Mouse (Mus musculus): Measurements from ENCODE around the gene Slamf8. TPM values are rescaled to one million over a fixed set of nuclear protein-coding genes. Genes with fewer than 3 reads are reported as not detected.

Slamf8 gene
- polyA plus RNA-seq, 1 experiment from 2014 or later, result not detected

- H3K36me3 ChIP-seq (ENCODE audit: control insufficient read depth, insufficient read depth, low read length), result no peaks in the 10 kb centered on the region
- H3K4me1 ChIP-seq (replicated peaks; ENCODE audit: control insufficient read depth, insufficient read depth, low read length), result peaks cover 6% of the 10 kb centered on the region; the same call in 1 of the 2 replicates
- no peak overlapping the region for H3K4me2 ChIP-seq (ENCODE audit: low read depth, low read length)
- H3K27me3 ChIP-seq (ENCODE audit: control insufficient read depth, insufficient read depth, low read depth, low read length), result peaks cover 2% of the 10 kb centered on the region; the same call in 1 of the 2 replicates
- 29% methylated on average over 1 of the region's 1 CpGs for WGBS
- no peak overlapping the region for H3K9ac ChIP-seq (ENCODE audit: low read length)
- no peaks in the 10 kb centered on the region for H3K9me3 ChIP-seq (ENCODE audit: control insufficient read depth, low read length)
- H3K4me3 ChIP-seq (ENCODE audit: low read length), result no peak overlapping the region
- no peak overlapping the region for H3K27ac ChIP-seq (ENCODE audit: low read length)
- 0 out of 2 replicates have a peak, but pooled peaks have one; percentile 12 for ATAC-seq (ENCODE audit: low read depth)
Measured at GRCm38 (mm10) chr1:172612745-172613144, 22.4 kb upstream of the Slamf8 start.

- no peak overlapping the region for H3K4me3 ChIP-seq (ENCODE audit: low read length)
- ATAC-seq (ENCODE audit: low read depth), result no peak
Measured at GRCm38 (mm10) chr1:172611304-172611703, 20.9 kb upstream of the Slamf8 start.

GRCm38 (mm10) chr1:172602326-172602725 lies 12.0 kb upstream of the Slamf8 start, which contains the start of gene Fcrl6:
TSS of gene Fcrl6 (minus strand) at chr1:172602551.
- no peaks in the 10 kb centered on the region for H3K9me3 ChIP-seq (ENCODE audit: control insufficient read depth, low read length)
- ATAC-seq (ENCODE audit: low read depth), result no peak
- H3K27ac ChIP-seq (ENCODE audit: low read length), result no peak within 1 kb of the TSS
- no peaks in the 10 kb centered on the region for H3K27me3 ChIP-seq (ENCODE audit: control insufficient read depth, insufficient read depth, low read depth, low read length)
- 35% methylated on average over 1 of the region's 1 CpGs for WGBS
- H3K36me3 ChIP-seq (ENCODE audit: control insufficient read depth, insufficient read depth, low read length), result no peaks in the 10 kb centered on the region
- H3K4me2 ChIP-seq (ENCODE audit: low read depth, low read length), result no peak within 1 kb of the TSS
- H3K9ac ChIP-seq (ENCODE audit: low read length), result no peak within 1 kb of the TSS
- H3K4me3 ChIP-seq (ENCODE audit: low read length), result no peak within 1 kb of the TSS
- no peaks in the 10 kb centered on the region for H3K4me1 ChIP-seq (replicated peaks; ENCODE audit: control insufficient read depth, insufficient read depth, low read length)

More at GRCm38 (mm10) chr1:172611304-172611703, 20.9 kb upstream of the Slamf8 start:
- Histone ChIP-seq H3K9ac (ENCODE audit: low read length) (no peak overlapping the region), H3K27ac (ENCODE audit: low read length) (no peak overlapping the region), H3K27me3 (ENCODE audit: control insufficient read depth, insufficient read depth, low read depth, low read length) (peaks cover 2% of the 10 kb centered on the region; the same call in 1 of the 2 replicates), H3K9me3 (ENCODE audit: control insufficient read depth, low read length) (no peaks in the 10 kb centered on the region), H3K4me1 (replicated peaks; ENCODE audit: control insufficient read depth, insufficient read depth, low read length) (no peaks in the 10 kb centered on the region), H3K4me2 (ENCODE audit: low read depth, low read length) (no peak overlapping the region), H3K36me3 (ENCODE audit: control insufficient read depth, insufficient read depth, low read length) (no peaks in the 10 kb centered on the region)
- WGBS, result 65% methylated on average over 10 of the region's 10 CpGs

DNA sequence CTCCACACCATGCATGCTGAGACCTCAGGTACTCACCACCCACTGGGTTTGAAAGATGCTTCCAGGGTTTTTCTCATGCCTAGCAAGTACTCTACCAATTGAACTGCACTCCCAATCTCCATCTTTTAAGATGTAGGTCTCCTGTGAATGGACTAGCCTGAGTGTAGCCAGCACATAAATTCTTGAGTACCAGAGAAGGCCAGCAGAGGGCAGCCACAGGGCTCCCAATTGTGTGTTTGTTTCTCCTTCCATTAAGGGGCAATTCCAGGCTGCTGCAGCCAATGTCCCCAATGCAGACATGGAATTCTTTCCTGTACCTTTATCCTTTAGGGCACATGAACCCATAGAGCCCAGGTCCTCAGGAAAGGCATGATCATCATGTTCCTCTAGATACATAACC lies 4.1 kb upstream of the Slamf8 start:
- no peak for ATAC-seq (ENCODE audit: low read depth)

GRCm38 (mm10) chr1:172593956-172594355 lies 3.6 kb upstream of the Slamf8 start:
- H3K27ac ChIP-seq (ENCODE audit: low read length), result no peak overlapping the region
- no peaks in the 10 kb centered on the region for H3K4me1 ChIP-seq (replicated peaks; ENCODE audit: control insufficient read depth, insufficient read depth, low read length)
- H3K4me2 ChIP-seq (ENCODE audit: low read depth, low read length), result no peak overlapping the region
- no peak overlapping the region for H3K9ac ChIP-seq (ENCODE audit: low read length)
- no peaks in the 10 kb centered on the region for H3K9me3 ChIP-seq (ENCODE audit: control insufficient read depth, low read length)
- no peaks in the 10 kb centered on the region for H3K36me3 ChIP-seq (ENCODE audit: control insufficient read depth, insufficient read depth, low read length)
- no peak for ATAC-seq (ENCODE audit: low read depth)
- H3K27me3 ChIP-seq (ENCODE audit: control insufficient read depth, insufficient read depth, low read depth, low read length), result no peaks in the 10 kb centered on the region
- no peak overlapping the region for H3K4me3 ChIP-seq (ENCODE audit: low read length)
- WGBS, result 80% methylated on average over 2 of the region's 2 CpGs

More for the DNA sequence above, 4.1 kb upstream of the Slamf8 start:
- Histone ChIP-seq H3K9ac (ENCODE audit: low read length) (no peak overlapping the region), H3K4me3 (ENCODE audit: low read length) (no peak overlapping the region), H3K4me1 (replicated peaks; ENCODE audit: control insufficient read depth, insufficient read depth, low read length) (no peaks in the 10 kb centered on the region), H3K9me3 (ENCODE audit: control insufficient read depth, low read length) (no peaks in the 10 kb centered on the region), H3K36me3 (ENCODE audit: control insufficient read depth, insufficient read depth, low read length) (no peaks in the 10 kb centered on the region), H3K27ac (ENCODE audit: low read length) (no peak overlapping the region), H3K4me2 (ENCODE audit: low read depth, low read length) (no peak overlapping the region), H3K27me3 (ENCODE audit: control insufficient read depth, insufficient read depth, low read depth, low read length) (no peaks in the 10 kb centered on the region)

- 57% methylated on average over 3 of the region's 3 CpGs for WGBS
- H3K4me3 ChIP-seq (ENCODE audit: low read length), result no peak overlapping the region
Measured at GRCm38 (mm10) chr1:172593321-172593720, 3.0 kb upstream of the Slamf8 start.

GRCm38 (mm10) chr1:172585612-172586567 lies 4.5 kb downstream of the Slamf8 start:
- no peak overlapping the region for H3K4me2 ChIP-seq (ENCODE audit: low read depth, low read length)
- H3K4me3 ChIP-seq (ENCODE audit: low read length), result no peak overlapping the region
- no peaks in the 10 kb centered on the region; the same call in 1 of the 2 replicates for H3K27me3 ChIP-seq (ENCODE audit: control insufficient read depth, insufficient read depth, low read depth, low read length)
- H3K36me3 ChIP-seq (ENCODE audit: control insufficient read depth, insufficient read depth, low read length), result no peaks in the 10 kb centered on the region
- no peak for ATAC-seq (ENCODE audit: low read depth)
- no peaks in the 10 kb centered on the region for H3K4me1 ChIP-seq (replicated peaks; ENCODE audit: control insufficient read depth, insufficient read depth, low read length)
- WGBS, result 27% methylated on average over 26 of the region's 26 CpGs
- no peak overlapping the region for H3K27ac ChIP-seq (ENCODE audit: low read length)
- H3K9me3 ChIP-seq (ENCODE audit: control insufficient read depth, low read length), result no peaks in the 10 kb centered on the region
- H3K9ac ChIP-seq (ENCODE audit: low read length), result no peak overlapping the region

More at GRCm38 (mm10) chr1:172593321-172593720, 3.0 kb upstream of the Slamf8 start:
- H3K9ac ChIP-seq (ENCODE audit: low read length), result no peak overlapping the region
- no peak overlapping the region for H3K4me2 ChIP-seq (ENCODE audit: low read depth, low read length)
- no peaks in the 10 kb centered on the region for H3K27me3 ChIP-seq (ENCODE audit: control insufficient read depth, insufficient read depth, low read depth, low read length)
- no peaks in the 10 kb centered on the region for H3K4me1 ChIP-seq (replicated peaks; ENCODE audit: control insufficient read depth, insufficient read depth, low read length)
- ATAC-seq (ENCODE audit: low read depth), result no peak
- H3K36me3 ChIP-seq (ENCODE audit: control insufficient read depth, insufficient read depth, low read length), result no peaks in the 10 kb centered on the region
- no peak overlapping the region for H3K27ac ChIP-seq (ENCODE audit: low read length)
- no peaks in the 10 kb centered on the region for H3K9me3 ChIP-seq (ENCODE audit: control insufficient read depth, low read length)

- Histone ChIP-seq H3K27ac (ENCODE audit: low read length) (no peak overlapping the region), H3K9me3 (ENCODE audit: control insufficient read depth, low read length) (no peaks in the 10 kb centered on the region), H3K4me2 (ENCODE audit: low read depth, low read length) (no peak overlapping the region), H3K4me3 (ENCODE audit: low read length) (no peak overlapping the region), H3K36me3 (ENCODE audit: control insufficient read depth, insufficient read depth, low read length) (no peaks in the 10 kb centered on the region), H3K9ac (ENCODE audit: low read length) (no peak overlapping the region), H3K27me3 (ENCODE audit: control insufficient read depth, insufficient read depth, low read depth, low read length) (no peaks in the 10 kb centered on the region; the same call in 1 of the 2 replicates), H3K4me1 (replicated peaks; ENCODE audit: control insufficient read depth, insufficient read depth, low read length) (no peaks in the 10 kb centered on the region)
- WGBS, result 36% methylated on average over 4 of the region's 4 CpGs
- no peak for ATAC-seq (ENCODE audit: low read depth)
Measured at GRCm38 (mm10) chr1:172585026-172585425, 5.3 kb downstream of the Slamf8 start.

GRCm38 (mm10) chr1:172584271-172584670 lies 6.1 kb downstream of the Slamf8 start:
- Histone ChIP-seq H3K4me1 (replicated peaks; ENCODE audit: control insufficient read depth, insufficient read depth, low read length) (no peaks in the 10 kb centered on the region), H3K9me3 (ENCODE audit: control insufficient read depth, low read length) (no peaks in the 10 kb centered on the region), H3K9ac (ENCODE audit: low read length) (no peak overlapping the region), H3K27me3 (ENCODE audit: control insufficient read depth, insufficient read depth, low read depth, low read length) (no peaks in the 10 kb centered on the region; the same call in 1 of the 2 replicates), H3K36me3 (ENCODE audit: control insufficient read depth, insufficient read depth, low read length) (no peaks in the 10 kb centered on the region), H3K4me3 (ENCODE audit: low read length) (no peak overlapping the region), H3K4me2 (ENCODE audit: low read depth, low read length) (no peak overlapping the region), H3K27ac (ENCODE audit: low read length) (no peak overlapping the region)
- no peak for ATAC-seq (ENCODE audit: low read depth)
- WGBS, result 78% methylated on average over 6 of the region's 6 CpGs
